Mouse (Mus musculus) heart, postnatal 36 days (tissue): Measurements from ENCODE around the gene Csk. TPM values are rescaled to one million over a fixed set of nuclear protein-coding genes. Genes with fewer than 3 reads are reported as not detected.

Experiments used
- DNase-seq, 2 experiments: peaks; one replicate each; pipeline ENCODE4 v3.0.0; 2021 to 2022
- intact Hi-C: fragments of 180-260 bp; cut with DNase I; formaldehyde crosslinking; loops from one replicate; pipeline ENCODE4 v1.15.1; 2025
- total RNA-seq, 2 experiments: library from RNA; stranded (reverse); gene quantifications; 2 replicates each; pipeline ENCODE4 v1.2.3; 2021

The Csk gene
- total RNA-seq, 2 experiments from 2014 or later, result 26.2 to 28.5 TPM

- intact Hi-C loops, result no loop called here
- DNase-seq, result no peak
Measured at GRCm38 (mm10) chr9:57610359-57610826, 43.0 kb downstream of the Csk start.

- no peak for DNase-seq
- intact Hi-C loops, result no loop called here
Measured at GRCm38 (mm10) chr9:57609803-57610202, 43.6 kb downstream of the Csk start.

GRCm38 (mm10) chr9:57606139-57606851 is 47.1 kb downstream of the Csk start, which contains the start of gene Cplx3:
TSS of gene Cplx3 (minus strand) at chr9:57606281.
- intact Hi-C loops, result no loop called here
- peak in 1 of 2 experiments; percentile 53 for DNase-seq

GRCm38 (mm10) chr9:57605503-57605902 is 47.9 kb downstream of the Csk start:
- DNase-seq, result no peak
- intact Hi-C loops, result no loop called here

- intact Hi-C loops, result no loop called here
- DNase-seq, result no peak
Measured at GRCm38 (mm10) chr9:57604875-57605274, 48.6 kb downstream of the Csk start.

GRCm38 (mm10) chr9:57602098-57602497 is 51.3 kb downstream of the Csk start:
- DNase-seq, result no peak
- intact Hi-C loops, result no loop called here

GRCm38 (mm10) chr9:57601353-57601706 is 52.1 kb downstream of the Csk start:
- no peak for DNase-seq
- intact Hi-C loops, result no loop called here

GRCm38 (mm10) chr9:57600620-57601352 is 52.6 kb downstream of the Csk start:
- intact Hi-C loops, result no loop called here
- DNase-seq, result no peak

- no peak for DNase-seq
- intact Hi-C loops, result no loop called here
Measured at GRCm38 (mm10) chr9:57598851-57599563, 54.4 kb downstream of the Csk start.

- intact Hi-C loops, result no loop called here
- no peak for DNase-seq
Measured at GRCm38 (mm10) chr9:57597929-57598382, 55.5 kb downstream of the Csk start.

GRCm38 (mm10) chr9:57597265-57597664 is 56.2 kb downstream of the Csk start:
- DNase-seq, result no peak
- intact Hi-C loops, result no loop called here

- intact Hi-C loops, result no loop called here
- DNase-seq, result no peak
Measured at GRCm38 (mm10) chr9:57594174-57594509, 59.3 kb downstream of the Csk start.

GRCm38 (mm10) chr9:57593454-57594173 is 59.8 kb downstream of the Csk start:
- no peak for DNase-seq
- intact Hi-C loops, result no loop called here

- intact Hi-C loops, result no loop called here
- no peak for DNase-seq
Measured at GRCm38 (mm10) chr9:57590726-57591125, 62.7 kb downstream of the Csk start.

GRCm38 (mm10) chr9:57589224-57590126 is 64.0 kb downstream of the Csk start, which contains the start of gene Ulk3:
TSS of gene Ulk3 (plus strand) at chr9:57589452.
- intact Hi-C loops, result loop anchor here (2.0 to 5.0 kb wide), 3 partner anchors 29 to 58 kb away; partner anchors contain the start of gene Scamp2
- peak; percentile 77 to 85 for DNase-seq

- DNase-seq, result no peak
- intact Hi-C loops, result loop anchor here (5.0 kb wide), 1 partner anchor 62 kb away; no protein-coding TSS in a partner anchor
Measured at GRCm38 (mm10) chr9:57584991-57585390, 68.4 kb downstream of the Csk start.

GRCm38 (mm10) chr9:57577144-57577849 is 76.1 kb downstream of the Csk start:
- intact Hi-C loops, result no loop called here
- no peak for DNase-seq
